Mouse (Mus musculus) adrenal gland, postnatal 10 days (tissue): Measurements from ENCODE around the gene Smdt1. TPM values are rescaled to one million over a fixed set of nuclear protein-coding genes. Genes with fewer than 3 reads are reported as not detected.
A peak's percentile ranks its signal among the peaks of the same experiment; 100 is the strongest.

Experiments used
- DNase-seq: peaks from one replicate; pipeline ENCODE4 v3.0.0; 2021; ENCODE audit warnings: mixed read lengths
- long read RNA-seq, 2 experiments: library from polyadenylated mRNA; stranded (forward); transcript quantifications; one replicate each; pipeline ENCODE4 v2.0.0; 2021
- total RNA-seq, 2 experiments: library from RNA; stranded (reverse); gene quantifications; 2 replicates each; pipeline ENCODE4 v1.2.3; 2021

Gene Smdt1
- 100 to 1,000 TPM; 159 to 168 TPM for total RNA-seq
- long read RNA-seq, experiment 1, transcript Smdt1-204 (3 exons, 597 nt), result minor isoform, 13 of 365 reads
- long read RNA-seq, experiment 1, transcript Smdt1-201 (3 exons, 705 nt), result major isoform, 128 of 365 reads
- long read RNA-seq, experiment 1, partial matches to known transcripts, result 45 of 365 reads
- long read RNA-seq, experiment 1, other reads (novel, unspliced or antisense), result 178 of 365 reads
- long read RNA-seq, experiment 2, transcript Smdt1-204 (3 exons, 597 nt), result minor isoform, 7 of 241 reads
- long read RNA-seq, experiment 2, transcript Smdt1-201 (3 exons, 705 nt), result major isoform, 99 of 241 reads
- long read RNA-seq, experiment 2, partial matches to known transcripts, result 0 of 241 reads
- long read RNA-seq, experiment 2, other reads (novel, unspliced or antisense), result 135 of 241 reads

GRCm38 (mm10) chr15:82338593-82339112 lies at the start of gene Smdt1, which contains the start of the genes Naga and Pheta2:
TSS of gene Smdt1 (plus strand) at chr15:82338959.
TSS of gene Naga (minus strand) at chr15:82338925.
TSS of gene Pheta2 (plus strand) at chr15:82338942.
- DNase-seq, result peak; percentile 98

- no peak for DNase-seq
These were observed 48.5 kb upstream of the Smdt1 start for GRCm38 (mm10) chr15:82290252-82290651.

GRCm38 (mm10) chr15:82292851-82293250 lies 45.9 kb upstream of the Smdt1 start:
- DNase-seq, result no peak

GRCm38 (mm10) chr15:82293271-82293711 lies 45.5 kb upstream of the Smdt1 start:
- no peak for DNase-seq

- no peak for DNase-seq
These were observed 44.7 kb upstream of the Smdt1 start for GRCm38 (mm10) chr15:82294059-82294458.

GRCm38 (mm10) chr15:82298764-82299561 lies 39.8 kb upstream of the Smdt1 start, which contains the start of gene Wbp2nl:
TSS of gene Wbp2nl (plus strand) at chr15:82298954.
- DNase-seq, result no peak

GRCm38 (mm10) chr15:82307107-82307506 lies 31.7 kb upstream of the Smdt1 start:
- DNase-seq, result no peak

GRCm38 (mm10) chr15:82308416-82308815 lies 30.3 kb upstream of the Smdt1 start:
- DNase-seq, result no peak

- peak; percentile 50 for DNase-seq
These were observed 20.9 kb upstream of the Smdt1 start for GRCm38 (mm10) chr15:82317839-82318238.

GRCm38 (mm10) chr15:82319613-82320012 lies 19.1 kb upstream of the Smdt1 start:
- DNase-seq, result no peak

- no peak for DNase-seq
These were observed 16.6 kb upstream of the Smdt1 start for GRCm38 (mm10) chr15:82322195-82322594.

- no peak for DNase-seq
These were observed 13.4 kb upstream of the Smdt1 start for GRCm38 (mm10) chr15:82325382-82325781.

GRCm38 (mm10) chr15:82335194-82335593 lies 3.6 kb upstream of the Smdt1 start:
- DNase-seq, result no peak

GRCm38 (mm10) chr15:82336629-82337028 lies 2.1 kb upstream of the Smdt1 start:
- DNase-seq, result no peak

- DNase-seq, result no peak
These were observed 884 bp upstream of the Smdt1 start for GRCm38 (mm10) chr15:82337875-82338274.

- no peak for DNase-seq
These were observed 391 bp downstream of the Smdt1 start for GRCm38 (mm10) chr15:82339150-82339549.

GRCm38 (mm10) chr15:82339634-82340254 lies 985 bp downstream of the Smdt1 start:
- no peak for DNase-seq

- no peak for DNase-seq
These were observed 1.8 kb downstream of the Smdt1 start for GRCm38 (mm10) chr15:82340414-82341035.

GRCm38 (mm10) chr15:82341036-82341501 lies 2.3 kb downstream of the Smdt1 start:
- DNase-seq, result peak; percentile 73

GRCm38 (mm10) chr15:82341675-82342542 lies 3.1 kb downstream of the Smdt1 start:
- DNase-seq, result no peak

GRCm38 (mm10) chr15:82342543-82342935 lies 3.8 kb downstream of the Smdt1 start:
- DNase-seq, result no peak
